Mouse (Mus musculus) lung, adult 2 months (tissue): ENCODE results near the gene Gramd1a.

Experiments
- CTCF ChIP-seq: fragments of 200-500 bp; IDR thresholded peaks from 2 replicates; pipeline ENCODE4 v1.5.1; 2011; ENCODE audit warnings: mild to moderate bottlenecking, low read length, control low read depth; ENCODE audit not compliant: insufficient read depth
- POLR2A ChIP-seq: fragments of 200-500 bp; IDR thresholded peaks from 2 replicates; pipeline ENCODE4 v1.6.1; 2011; ENCODE audit warnings: low read depth, mild to moderate bottlenecking, control low read depth, low read length, borderline replicate concordance; ENCODE audit errors: extremely low read depth

DNA sequence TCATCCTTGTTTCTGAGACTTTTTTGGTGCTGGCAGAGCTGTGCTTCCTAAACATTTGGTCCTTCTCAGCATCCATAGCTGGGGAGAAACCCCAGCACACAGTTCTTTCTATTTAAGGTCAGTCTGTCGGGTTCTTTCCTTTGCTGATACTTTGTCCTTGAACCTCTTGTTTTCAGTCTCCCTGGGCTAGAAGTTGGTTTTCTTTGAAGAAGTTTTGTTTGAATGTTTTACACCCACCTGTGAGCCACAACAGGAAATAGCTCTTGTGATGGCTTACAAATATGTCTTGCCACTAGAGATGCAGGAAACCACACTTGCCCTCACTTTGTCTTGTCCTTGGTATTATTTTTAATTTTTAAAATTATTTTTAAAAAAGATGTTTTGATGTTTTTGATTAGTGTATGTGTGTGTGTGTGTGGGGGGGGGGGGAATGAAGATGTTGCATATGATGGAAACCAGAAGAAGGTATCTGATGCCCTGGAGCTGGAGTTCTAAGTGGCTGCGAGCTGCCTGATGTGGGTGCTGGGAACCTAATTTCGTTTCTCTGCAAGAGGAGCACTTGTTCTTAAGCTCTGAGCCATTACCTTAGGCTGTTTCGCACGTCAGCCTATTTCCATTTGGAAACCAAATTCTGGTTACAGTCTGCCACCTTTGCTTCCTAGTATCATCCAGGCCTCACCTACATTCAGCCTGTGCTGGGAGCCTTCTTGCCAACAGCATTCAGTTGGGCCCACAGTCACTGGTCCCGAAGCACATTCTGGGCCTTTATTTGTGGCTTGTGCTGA lies 2.0 kb downstream of the Gramd1a start:
- TF ChIP-seq CTCF: no peak
- TF ChIP-seq POLR2A: no peak
